Mouse (Mus musculus): ENCODE results near the gene Vps11.
"Not testable (repeated sequence)": the region's sequence is repeated elsewhere in the genome, so short reads cannot be mapped to it uniquely, and the experiment has no call there.

Gene Vps11

GRCm38 (mm10) chr9:44361190-44361917 is at the start of gene Vps11:
Vps11 (minus strand) TSS chr9:44361670.
- peak; percentile 95 for DNase-seq (ENCODE audit: low spot score)

GRCm38 (mm10) chr9:44410647-44411336 is 49.3 kb upstream of the Vps11 start:
- DNase-seq (ENCODE audit: low spot score): no peak

GRCm38 (mm10) chr9:44408693-44409092 is 47.2 kb upstream of the Vps11 start:
- DNase-seq (ENCODE audit: low spot score): not testable (repeated sequence)

GRCm38 (mm10) chr9:44407752-44408097 is 46.3 kb upstream of the Vps11 start:
- no peak for DNase-seq (ENCODE audit: low spot score)

GRCm38 (mm10) chr9:44406906-44407751 is 45.7 kb upstream of the Vps11 start, which contains the start of the genes Rps25 and Trappc4:
Rps25 (plus strand) TSS chr9:44407139.
Trappc4 (minus strand) TSS chr9:44407600.
- peak; percentile 81 for DNase-seq (ENCODE audit: low spot score)

- DNase-seq (ENCODE audit: low spot score): no peak
Observed at GRCm38 (mm10) chr9:44405011-44405410, 43.5 kb upstream of the Vps11 start.

- DNase-seq (ENCODE audit: low spot score): no peak
Observed at GRCm38 (mm10) chr9:44401081-44401480, 39.6 kb upstream of the Vps11 start.

- no peak for DNase-seq (ENCODE audit: low spot score)
Observed at GRCm38 (mm10) chr9:44399795-44400114, 38.3 kb upstream of the Vps11 start.

- DNase-seq (ENCODE audit: low spot score): no peak
Observed at GRCm38 (mm10) chr9:44399114-44399794, 37.8 kb upstream of the Vps11 start.

GRCm38 (mm10) chr9:44398551-44398950 is 37.1 kb upstream of the Vps11 start:
- no peak for DNase-seq (ENCODE audit: low spot score)

GRCm38 (mm10) chr9:44398087-44398486 is 36.6 kb upstream of the Vps11 start:
- DNase-seq (ENCODE audit: low spot score): no peak

- peak; percentile 74 for DNase-seq (ENCODE audit: low spot score)
Observed at GRCm38 (mm10) chr9:44396684-44397411, 35.4 kb upstream of the Vps11 start, which contains the start of gene Slc37a4. Slc37a4 (plus strand) TSS chr9:44396852.

- peak; percentile 48 for DNase-seq (ENCODE audit: low spot score)
Observed at GRCm38 (mm10) chr9:44391466-44391865, 30.0 kb upstream of the Vps11 start.

- DNase-seq (ENCODE audit: low spot score): no peak
Observed at GRCm38 (mm10) chr9:44389273-44389672, 27.8 kb upstream of the Vps11 start.

- no peak for DNase-seq (ENCODE audit: low spot score)
Observed at GRCm38 (mm10) chr9:44387221-44387620, 25.8 kb upstream of the Vps11 start.

GRCm38 (mm10) chr9:44384596-44384995 is 23.1 kb upstream of the Vps11 start:
- DNase-seq (ENCODE audit: low spot score): no peak

- DNase-seq (ENCODE audit: low spot score): no peak
Observed at GRCm38 (mm10) chr9:44379862-44380261, 18.4 kb upstream of the Vps11 start.

- DNase-seq (ENCODE audit: low spot score): peak; percentile 98
Observed at GRCm38 (mm10) chr9:44379054-44379834, 17.8 kb upstream of the Vps11 start, which contains the start of gene Hyou1. Hyou1 (plus strand) TSS chr9:44379490.

- DNase-seq (ENCODE audit: low spot score): no peak
Observed at GRCm38 (mm10) chr9:44378153-44378730, 16.8 kb upstream of the Vps11 start.

GRCm38 (mm10) chr9:44377335-44377734 is 15.9 kb upstream of the Vps11 start:
- not testable (repeated sequence) for DNase-seq (ENCODE audit: low spot score)
